Mouse (Mus musculus): ENCODE results near the gene Ano3.

Ano3 gene

DNA sequence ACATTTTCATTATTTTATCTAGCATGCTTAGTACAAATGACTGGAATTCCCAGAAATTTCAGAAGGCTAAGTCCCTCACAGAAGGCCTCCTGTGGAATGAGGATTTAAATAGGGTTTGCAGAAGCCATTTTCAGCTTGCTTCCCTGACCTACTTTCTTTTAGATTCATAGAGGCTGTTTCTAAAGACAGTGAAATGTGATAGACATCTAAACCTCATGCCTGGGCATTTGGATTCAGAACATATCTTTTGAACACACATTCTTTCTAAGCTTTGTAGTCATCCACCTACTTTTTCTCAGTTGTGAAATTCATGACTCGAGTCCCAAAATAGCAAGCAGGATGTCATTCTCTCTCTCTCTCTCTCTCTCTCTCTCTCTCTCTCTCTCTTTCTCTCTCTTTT lies 228.5 kb downstream of the Ano3 start:
- no peak overlapping the region for H3K4me3 ChIP-seq (replicated peaks; ENCODE audit: low read length)
- no peaks in the 10 kb centered on the region for H3K27me3 ChIP-seq (ENCODE audit: insufficient read depth, low read length)
- no peaks in the 10 kb centered on the region for H3K4me1 ChIP-seq (replicated peaks; ENCODE audit: low read depth, low read length)
- H3K9me3 ChIP-seq (ENCODE audit: low read length): no peaks in the 10 kb centered on the region
- H3K36me3 ChIP-seq (ENCODE audit: insufficient read depth, low read length): no peaks in the 10 kb centered on the region
- TF ChIP-seq CTCF (conservative IDR thresholded peaks at IDR 0.05; ENCODE audit: low read length) (no peak), POU5F1 (IDR thresholded peaks at IDR 0.05; ENCODE audit: borderline replicate concordance, low read length) (no peak), NANOG (IDR thresholded peaks at IDR 0.05; ENCODE audit: borderline replicate concordance, low read length) (no peak)

DNA sequence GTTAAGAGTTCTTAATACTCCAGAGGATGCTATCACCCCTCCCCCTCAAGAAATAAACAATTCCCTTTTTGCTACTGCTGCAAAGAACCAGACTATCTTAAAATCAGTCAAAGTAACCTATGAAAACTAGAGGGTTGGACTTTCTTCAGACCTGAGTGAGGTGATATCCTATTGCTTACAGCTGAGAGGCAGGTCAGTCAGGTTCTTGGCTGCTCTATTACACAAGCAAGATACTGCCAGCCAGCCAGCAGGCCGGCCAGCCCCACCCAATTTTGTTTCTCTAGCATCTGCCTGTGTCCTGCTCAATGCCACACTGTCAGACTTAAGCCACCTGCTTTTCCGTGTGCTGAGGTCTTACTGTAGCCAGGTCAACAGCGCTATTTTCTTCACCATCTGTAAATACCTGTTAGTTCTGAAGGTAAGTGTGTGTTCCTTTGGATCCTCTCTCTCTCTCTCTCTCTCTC lies 229.4 kb downstream of the Ano3 start, which contains the start of gene Muc15:
Gene Muc15, plus strand, starts transcription at position 51 of the 464 bp plus-strand sequence.
- Histone ChIP-seq H3K4me1 (replicated peaks; ENCODE audit: low read depth, low read length) (no peaks in the 10 kb centered on the region), H3K4me3 (replicated peaks; ENCODE audit: low read length) (no peak within 1 kb of the TSS), H3K36me3 (ENCODE audit: insufficient read depth, low read length) (no peaks in the 10 kb centered on the region), H3K9me3 (ENCODE audit: low read length) (no peaks in the 10 kb centered on the region), H3K27me3 (ENCODE audit: insufficient read depth, low read length) (no peaks in the 10 kb centered on the region)
- TF ChIP-seq POU5F1 (IDR thresholded peaks at IDR 0.05; ENCODE audit: borderline replicate concordance, low read length) (no peak), CTCF (conservative IDR thresholded peaks at IDR 0.05; ENCODE audit: low read length) (no peak), NANOG (IDR thresholded peaks at IDR 0.05; ENCODE audit: borderline replicate concordance, low read length) (no peak)

GRCm38 (mm10) chr2:110719051-110719450 lies 231.7 kb downstream of the Ano3 start:
- Histone ChIP-seq H3K9me3 (ENCODE audit: low read length) (no peaks in the 10 kb centered on the region), H3K36me3 (ENCODE audit: insufficient read depth, low read length) (no peaks in the 10 kb centered on the region), H3K27me3 (ENCODE audit: insufficient read depth, low read length) (no peaks in the 10 kb centered on the region), H3K4me1 (replicated peaks; ENCODE audit: low read depth, low read length) (no peaks in the 10 kb centered on the region), H3K4me3 (replicated peaks; ENCODE audit: low read length) (no peak overlapping the region)
- TF ChIP-seq NANOG (IDR thresholded peaks at IDR 0.05; ENCODE audit: borderline replicate concordance, low read length) (no peak), POU5F1 (IDR thresholded peaks at IDR 0.05; ENCODE audit: borderline replicate concordance, low read length) (no peak), CTCF (conservative IDR thresholded peaks at IDR 0.05; ENCODE audit: low read length) (no peak)

GRCm38 (mm10) chr2:110710055-110710720 lies 240.5 kb downstream of the Ano3 start:
- Histone ChIP-seq H3K36me3 (ENCODE audit: insufficient read depth, low read length) (no peaks in the 10 kb centered on the region), H3K27me3 (ENCODE audit: insufficient read depth, low read length) (no peaks in the 10 kb centered on the region), H3K4me3 (replicated peaks; ENCODE audit: low read length) (no peak overlapping the region), H3K9me3 (ENCODE audit: low read length) (no peaks in the 10 kb centered on the region), H3K4me1 (replicated peaks; ENCODE audit: low read depth, low read length) (no peaks in the 10 kb centered on the region)
- no peak for TF ChIP-seq NANOG (IDR thresholded peaks at IDR 0.05; ENCODE audit: borderline replicate concordance, low read length)
- no peak for TF ChIP-seq CTCF (conservative IDR thresholded peaks at IDR 0.05; ENCODE audit: low read length)
- no peak for TF ChIP-seq POU5F1 (IDR thresholded peaks at IDR 0.05; ENCODE audit: borderline replicate concordance, low read length)

DNA sequence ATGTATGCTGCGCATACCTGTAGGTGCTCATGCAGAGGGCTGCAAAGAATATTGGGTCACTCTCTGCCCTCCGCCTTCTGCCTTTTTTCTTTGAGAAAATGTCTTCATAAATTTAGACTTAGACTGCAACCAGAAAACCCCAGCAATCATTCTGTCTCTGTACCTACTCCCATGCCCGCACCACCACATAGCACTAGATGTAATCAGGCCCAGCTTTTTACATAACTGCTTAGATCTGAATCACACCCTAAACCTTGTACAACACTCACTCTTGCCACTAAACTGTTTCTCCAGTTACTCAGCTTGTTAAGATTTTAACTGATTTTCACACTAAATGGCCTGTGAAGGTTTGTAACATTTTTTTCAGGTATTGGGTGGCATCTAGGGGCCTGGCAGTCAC lies 241.3 kb downstream of the Ano3 start:
- H3K4me3 ChIP-seq (replicated peaks; ENCODE audit: low read length): no peak overlapping the region
- no peaks in the 10 kb centered on the region for H3K9me3 ChIP-seq (ENCODE audit: low read length)
- H3K36me3 ChIP-seq (ENCODE audit: insufficient read depth, low read length): no peaks in the 10 kb centered on the region
- H3K27me3 ChIP-seq (ENCODE audit: insufficient read depth, low read length): no peaks in the 10 kb centered on the region
- no peaks in the 10 kb centered on the region for H3K4me1 ChIP-seq (replicated peaks; ENCODE audit: low read depth, low read length)
- TF ChIP-seq POU5F1 (IDR thresholded peaks at IDR 0.05; ENCODE audit: borderline replicate concordance, low read length) (no peak), CTCF (conservative IDR thresholded peaks at IDR 0.05; ENCODE audit: low read length) (no peak), NANOG (IDR thresholded peaks at IDR 0.05; ENCODE audit: borderline replicate concordance, low read length) (no peak)

- H3K4me1 ChIP-seq (replicated peaks; ENCODE audit: low read depth, low read length): no peaks in the 10 kb centered on the region
- TF ChIP-seq POU5F1 (IDR thresholded peaks at IDR 0.05; ENCODE audit: borderline replicate concordance, low read length) (no peak), CTCF (conservative IDR thresholded peaks at IDR 0.05; ENCODE audit: low read length) (no peak), NANOG (IDR thresholded peaks at IDR 0.05; ENCODE audit: borderline replicate concordance, low read length) (no peak)
- no peak overlapping the region for H3K4me3 ChIP-seq (replicated peaks; ENCODE audit: low read length)
- H3K9me3 ChIP-seq (ENCODE audit: low read length): no peaks in the 10 kb centered on the region
- no peaks in the 10 kb centered on the region for H3K27me3 ChIP-seq (ENCODE audit: insufficient read depth, low read length)
- H3K36me3 ChIP-seq (ENCODE audit: insufficient read depth, low read length): no peaks in the 10 kb centered on the region
These were observed 279.6 kb downstream of the Ano3 start for GRCm38 (mm10) chr2:110671071-110671624.

- peak; percentile 20 for TF ChIP-seq CTCF (conservative IDR thresholded peaks at IDR 0.05; ENCODE audit: low read length)
- TF ChIP-seq POU5F1 (IDR thresholded peaks at IDR 0.05; ENCODE audit: borderline replicate concordance, low read length): no peak
- TF ChIP-seq NANOG (IDR thresholded peaks at IDR 0.05; ENCODE audit: borderline replicate concordance, low read length): no peak
- Histone ChIP-seq H3K4me3 (replicated peaks; ENCODE audit: low read length) (no peak overlapping the region), H3K36me3 (ENCODE audit: insufficient read depth, low read length) (no peaks in the 10 kb centered on the region), H3K4me1 (replicated peaks; ENCODE audit: low read depth, low read length) (no peaks in the 10 kb centered on the region), H3K27me3 (ENCODE audit: insufficient read depth, low read length) (no peaks in the 10 kb centered on the region), H3K9me3 (ENCODE audit: low read length) (no peaks in the 10 kb centered on the region)
These were observed 287.4 kb downstream of the Ano3 start for GRCm38 (mm10) chr2:110663329-110663728.

DNA sequence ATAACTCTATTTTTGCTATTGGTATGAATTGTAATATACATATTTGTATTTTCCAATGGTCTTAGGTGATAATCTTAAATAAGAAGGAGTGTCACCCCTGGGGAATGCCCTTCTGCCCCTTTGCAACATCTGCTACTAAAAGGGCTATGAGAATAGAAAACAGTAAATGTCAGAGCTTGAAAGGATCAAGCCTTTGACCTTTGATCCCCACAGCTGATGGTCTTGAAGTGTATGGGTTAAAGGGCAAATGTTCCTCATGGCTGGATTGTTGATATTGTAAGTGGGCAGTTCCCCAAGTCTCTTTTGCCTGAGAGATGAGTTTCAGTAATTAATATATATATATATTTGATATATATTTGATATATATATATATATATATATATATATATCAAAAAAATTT lies 305.9 kb downstream of the Ano3 start:
- H3K36me3 ChIP-seq (ENCODE audit: insufficient read depth, low read length): no peaks in the 10 kb centered on the region
- H3K27me3 ChIP-seq (ENCODE audit: insufficient read depth, low read length): no peaks in the 10 kb centered on the region
- no peak for TF ChIP-seq POU5F1 (IDR thresholded peaks at IDR 0.05; ENCODE audit: borderline replicate concordance, low read length)
- no peak for TF ChIP-seq CTCF (conservative IDR thresholded peaks at IDR 0.05; ENCODE audit: low read length)
- TF ChIP-seq NANOG (IDR thresholded peaks at IDR 0.05; ENCODE audit: borderline replicate concordance, low read length): no peak
- H3K4me1 ChIP-seq (replicated peaks; ENCODE audit: low read depth, low read length): no peaks in the 10 kb centered on the region
- H3K9me3 ChIP-seq (ENCODE audit: low read length): no peaks in the 10 kb centered on the region
- H3K4me3 ChIP-seq (replicated peaks; ENCODE audit: low read length): no peak overlapping the region
